Mouse (Mus musculus): ENCODE data around the gene Zfp462. TPM values are rescaled to one million over a fixed set of nuclear protein-coding genes. Genes with fewer than 3 reads are reported as not detected.

Zfp462 gene
- polyA plus RNA-seq, 1 experiment from 2014 or later: 4.7 TPM

DNA sequence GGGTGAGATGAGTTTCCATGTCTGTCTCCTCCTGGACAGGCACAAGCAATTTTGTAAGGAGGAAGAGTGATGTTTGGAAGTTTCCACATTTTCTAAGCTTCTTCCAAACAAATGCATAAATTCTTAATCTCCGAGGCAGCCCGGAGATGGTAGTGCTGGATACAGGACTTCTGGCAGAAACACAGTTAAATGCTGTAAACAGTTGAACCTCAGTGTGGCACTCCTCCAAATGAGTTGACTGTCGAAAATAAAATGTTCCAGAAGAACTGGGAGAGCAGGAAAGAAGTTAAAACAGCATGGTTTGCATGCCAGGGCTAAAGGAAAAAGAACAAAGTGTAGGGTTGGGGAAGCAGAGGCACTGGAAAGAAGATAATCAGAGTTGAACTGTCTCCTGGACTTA lies 9.6 kb downstream of the Zfp462 start:
- Histone ChIP-seq H3K9ac (no peak overlapping the region), H3K4me3 (replicated peaks) (no peak overlapping the region), H3K27ac (no peak overlapping the region), H3K36me3 (0 out of 2 replicates have a peak, but pooled peaks cover 11% of the 10 kb centered on the region), H3K27me3 (no peaks in the 10 kb centered on the region), H3K4me2 (no peak overlapping the region), H3K4me1 (peaks cover 12% of the 10 kb centered on the region), H3K9me3 (replicated peaks) (no peaks in the 10 kb centered on the region)
- ATAC-seq (replicated peaks; ENCODE audit: low FRiP score): no peak
- WGBS: 67% methylated on average over 3 of the region's 3 CpGs

DNA sequence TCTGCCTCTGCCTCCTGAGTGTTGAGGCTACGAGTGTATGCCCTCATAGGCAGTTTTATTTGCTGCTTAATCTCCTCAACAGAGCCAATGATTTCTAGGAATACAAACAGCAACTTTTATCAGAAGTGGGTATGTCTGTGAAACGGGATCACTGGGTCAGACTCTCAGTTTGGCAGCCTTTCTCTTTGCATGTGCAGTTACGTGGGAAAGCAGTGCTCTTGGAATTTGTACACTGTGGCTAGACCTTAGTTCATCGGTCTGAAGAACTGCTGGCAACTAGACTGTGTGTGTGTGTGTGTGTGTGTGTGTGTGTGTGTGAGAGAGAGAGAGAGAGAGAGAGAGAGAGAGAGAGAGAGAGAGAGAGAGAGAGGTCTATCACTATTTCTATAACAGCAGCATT lies 15.9 kb downstream of the Zfp462 start:
- Histone ChIP-seq H3K4me2 (no peak overlapping the region), H3K9me3 (replicated peaks) (no peaks in the 10 kb centered on the region), H3K27ac (no peak overlapping the region), H3K27me3 (no peaks in the 10 kb centered on the region), H3K4me1 (peaks cover 9% of the 10 kb centered on the region), H3K9ac (no peak overlapping the region), H3K36me3 (0 out of 2 replicates have a peak, but pooled peaks cover 8% of the 10 kb centered on the region), H3K4me3 (replicated peaks) (no peak overlapping the region)
- ATAC-seq (replicated peaks; ENCODE audit: low FRiP score): no peak
- 77% methylated on average over 4 of the region's 4 CpGs for WGBS

DNA sequence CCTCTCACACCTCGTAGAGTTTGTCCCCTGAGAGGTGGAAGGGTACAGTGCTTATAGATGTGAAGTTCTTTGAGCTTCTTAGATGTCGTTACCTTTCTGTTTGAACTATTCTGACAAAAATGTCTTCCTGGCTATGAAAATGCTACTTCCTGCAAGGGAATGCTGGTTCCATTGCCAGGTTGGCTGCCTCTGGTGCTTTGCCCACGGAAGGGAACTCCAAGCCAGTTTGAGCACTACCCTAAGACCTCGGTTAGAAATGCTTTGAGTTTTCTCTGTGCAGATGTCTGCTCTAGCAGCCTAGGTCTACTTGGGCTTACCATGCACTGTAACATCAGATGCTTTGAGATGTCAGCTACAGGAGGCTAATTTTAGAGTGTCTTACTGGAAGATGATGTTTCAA lies 17.3 kb downstream of the Zfp462 start:
- H3K9ac ChIP-seq: no peak overlapping the region
- peaks cover 23% of the 10 kb centered on the region for H3K4me1 ChIP-seq
- H3K27me3 ChIP-seq: no peaks in the 10 kb centered on the region
- 87% methylated on average over 4 of the region's 4 CpGs for WGBS
- H3K9me3 ChIP-seq (replicated peaks): no peaks in the 10 kb centered on the region
- no peak overlapping the region for H3K4me3 ChIP-seq (replicated peaks)
- H3K27ac ChIP-seq: no peak overlapping the region
- H3K36me3 ChIP-seq: 0 out of 2 replicates have a peak, but pooled peaks cover 4% of the 10 kb centered on the region
- H3K4me2 ChIP-seq: no peak overlapping the region
- ATAC-seq (replicated peaks; ENCODE audit: low FRiP score): no peak

DNA sequence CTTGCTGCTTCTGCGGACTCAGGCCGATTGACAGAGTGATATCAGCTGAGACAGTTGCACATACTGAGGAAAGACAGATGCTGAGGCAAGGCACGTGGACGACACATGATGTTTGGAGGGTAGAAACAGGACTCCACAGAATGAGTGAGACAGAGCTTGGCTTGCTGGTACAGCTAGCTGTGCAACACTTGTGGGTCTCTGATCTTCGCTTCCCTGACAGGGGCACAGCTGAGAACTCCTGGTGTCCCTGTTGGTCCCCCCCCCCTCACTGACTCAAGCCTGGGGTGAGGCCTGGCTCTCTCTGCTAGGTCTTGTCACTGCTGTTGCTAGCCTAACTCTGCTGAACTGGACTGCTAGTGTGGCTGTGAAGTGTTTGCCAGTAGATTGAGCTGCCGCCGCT lies 18.7 kb downstream of the Zfp462 start:
- peaks cover 32% of the 10 kb centered on the region for H3K4me1 ChIP-seq
- ATAC-seq (replicated peaks; ENCODE audit: low FRiP score): no peak
- H3K36me3 ChIP-seq: no peaks in the 10 kb centered on the region
- no peaks in the 10 kb centered on the region for H3K9me3 ChIP-seq (replicated peaks)
- H3K4me2 ChIP-seq: no peak overlapping the region
- H3K4me3 ChIP-seq (replicated peaks): no peak overlapping the region
- H3K27ac ChIP-seq: no peak overlapping the region
- H3K27me3 ChIP-seq: no peaks in the 10 kb centered on the region
- WGBS: 90% methylated on average over 7 of the region's 7 CpGs
- no peak overlapping the region for H3K9ac ChIP-seq

GRCm38 (mm10) chr4:54965169-54965695 lies 20.4 kb downstream of the Zfp462 start:
- ATAC-seq (replicated peaks; ENCODE audit: low FRiP score): no peak
- Histone ChIP-seq H3K36me3 (no peaks in the 10 kb centered on the region), H3K9me3 (replicated peaks) (no peaks in the 10 kb centered on the region), H3K27me3 (no peaks in the 10 kb centered on the region), H3K4me2 (no peak overlapping the region), H3K4me3 (replicated peaks) (no peak overlapping the region), H3K4me1 (peaks cover 43% of the 10 kb centered on the region), H3K9ac (no peak overlapping the region), H3K27ac (peak overlapping the region; percentile 78; the same call in 1 of the 2 replicates)
- WGBS: 77% methylated on average over 9 of the region's 9 CpGs

GRCm38 (mm10) chr4:54966161-54966806 lies 21.4 kb downstream of the Zfp462 start:
- H3K9me3 ChIP-seq (replicated peaks): no peaks in the 10 kb centered on the region
- no peak overlapping the region for H3K9ac ChIP-seq
- peak overlapping the region; percentile 45 for H3K4me2 ChIP-seq
- H3K4me3 ChIP-seq (replicated peaks): 0 out of 2 replicates have a peak overlapping the region, but pooled peaks have one; percentile 6
- H3K4me1 ChIP-seq: peaks cover 49% of the 10 kb centered on the region
- 31% methylated on average over 17 of the region's 17 CpGs for WGBS
- peak overlapping the region; percentile 78 for H3K27ac ChIP-seq
- H3K36me3 ChIP-seq: no peaks in the 10 kb centered on the region
- no peaks in the 10 kb centered on the region for H3K27me3 ChIP-seq
- ATAC-seq (replicated peaks; ENCODE audit: low FRiP score): peak; percentile 66

GRCm38 (mm10) chr4:54967166-54967565 lies 22.3 kb downstream of the Zfp462 start:
- no peaks in the 10 kb centered on the region for H3K36me3 ChIP-seq
- no peaks in the 10 kb centered on the region for H3K9me3 ChIP-seq (replicated peaks)
- 0 out of 2 replicates have a peak overlapping the region, but pooled peaks have one; percentile 32 for H3K27ac ChIP-seq
- H3K9ac ChIP-seq: no peak overlapping the region
- no peak for ATAC-seq (replicated peaks; ENCODE audit: low FRiP score)
- no peak overlapping the region for H3K4me3 ChIP-seq (replicated peaks)
- peaks cover 51% of the 10 kb centered on the region for H3K4me1 ChIP-seq
- 90% methylated on average over 4 of the region's 4 CpGs for WGBS
- no peak overlapping the region for H3K4me2 ChIP-seq
- H3K27me3 ChIP-seq: no peaks in the 10 kb centered on the region

DNA sequence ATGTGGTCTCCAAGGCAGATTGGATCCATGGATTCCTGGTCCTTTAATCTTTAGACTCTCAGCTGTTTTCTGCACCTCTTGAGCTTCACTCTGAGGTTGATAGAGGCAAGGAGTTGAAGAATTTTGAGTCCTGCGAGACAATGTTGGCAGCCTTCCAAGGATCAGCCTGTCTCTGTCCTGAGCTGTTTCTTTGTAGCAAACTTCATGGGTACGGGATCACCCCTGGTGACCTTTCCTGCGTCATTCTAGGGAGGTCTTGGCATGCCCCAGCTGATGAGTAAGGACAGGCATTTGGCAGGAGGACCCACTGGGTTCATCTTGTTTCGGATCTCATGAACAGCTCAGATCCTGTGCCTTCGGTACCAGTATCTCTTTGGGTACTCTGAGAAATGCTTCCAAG lies 22.9 kb downstream of the Zfp462 start:
- Histone ChIP-seq H3K4me2 (no peak overlapping the region), H3K9ac (no peak overlapping the region), H3K9me3 (replicated peaks) (no peaks in the 10 kb centered on the region), H3K4me1 (peaks cover 52% of the 10 kb centered on the region), H3K36me3 (no peaks in the 10 kb centered on the region), H3K27me3 (no peaks in the 10 kb centered on the region), H3K4me3 (replicated peaks) (no peak overlapping the region), H3K27ac (0 out of 2 replicates have a peak overlapping the region, but pooled peaks have one; percentile 32)
- 63% methylated on average over 5 of the region's 5 CpGs for WGBS
- no peak for ATAC-seq (replicated peaks; ENCODE audit: low FRiP score)

- no peak overlapping the region for H3K9ac ChIP-seq
- H3K36me3 ChIP-seq: no peaks in the 10 kb centered on the region
- no peak overlapping the region for H3K4me2 ChIP-seq
- ATAC-seq (replicated peaks; ENCODE audit: low FRiP score): 0 out of 2 replicates have a peak, but pooled peaks have one; percentile 9
- H3K27me3 ChIP-seq: no peaks in the 10 kb centered on the region
- 74% methylated on average over 12 of the region's 12 CpGs for WGBS
- H3K9me3 ChIP-seq (replicated peaks): no peaks in the 10 kb centered on the region
- H3K27ac ChIP-seq: peak overlapping the region; percentile 54
- H3K4me3 ChIP-seq (replicated peaks): no peak overlapping the region
- H3K4me1 ChIP-seq: peaks cover 57% of the 10 kb centered on the region
Measured at GRCm38 (mm10) chr4:54969671-54970295, 24.9 kb downstream of the Zfp462 start.

GRCm38 (mm10) chr4:54971386-54971785 lies 26.5 kb downstream of the Zfp462 start:
- Histone ChIP-seq H3K4me2 (no peak overlapping the region), H3K9ac (no peak overlapping the region), H3K27me3 (no peaks in the 10 kb centered on the region), H3K27ac (no peak overlapping the region), H3K9me3 (replicated peaks) (no peaks in the 10 kb centered on the region), H3K4me1 (peaks cover 42% of the 10 kb centered on the region), H3K36me3 (no peaks in the 10 kb centered on the region), H3K4me3 (replicated peaks) (no peak overlapping the region)
- 95% methylated on average over 3 of the region's 3 CpGs for WGBS
- ATAC-seq (replicated peaks; ENCODE audit: low FRiP score): no peak

GRCm38 (mm10) chr4:54972096-54972495 lies 27.2 kb downstream of the Zfp462 start:
- Histone ChIP-seq H3K4me2 (no peak overlapping the region), H3K4me3 (replicated peaks) (no peak overlapping the region), H3K9me3 (replicated peaks) (no peaks in the 10 kb centered on the region), H3K27me3 (no peaks in the 10 kb centered on the region), H3K36me3 (no peaks in the 10 kb centered on the region), H3K4me1 (peaks cover 35% of the 10 kb centered on the region), H3K27ac (no peak overlapping the region), H3K9ac (no peak overlapping the region)
- ATAC-seq (replicated peaks; ENCODE audit: low FRiP score): no peak
- 87% methylated on average over 4 of the region's 4 CpGs for WGBS

DNA sequence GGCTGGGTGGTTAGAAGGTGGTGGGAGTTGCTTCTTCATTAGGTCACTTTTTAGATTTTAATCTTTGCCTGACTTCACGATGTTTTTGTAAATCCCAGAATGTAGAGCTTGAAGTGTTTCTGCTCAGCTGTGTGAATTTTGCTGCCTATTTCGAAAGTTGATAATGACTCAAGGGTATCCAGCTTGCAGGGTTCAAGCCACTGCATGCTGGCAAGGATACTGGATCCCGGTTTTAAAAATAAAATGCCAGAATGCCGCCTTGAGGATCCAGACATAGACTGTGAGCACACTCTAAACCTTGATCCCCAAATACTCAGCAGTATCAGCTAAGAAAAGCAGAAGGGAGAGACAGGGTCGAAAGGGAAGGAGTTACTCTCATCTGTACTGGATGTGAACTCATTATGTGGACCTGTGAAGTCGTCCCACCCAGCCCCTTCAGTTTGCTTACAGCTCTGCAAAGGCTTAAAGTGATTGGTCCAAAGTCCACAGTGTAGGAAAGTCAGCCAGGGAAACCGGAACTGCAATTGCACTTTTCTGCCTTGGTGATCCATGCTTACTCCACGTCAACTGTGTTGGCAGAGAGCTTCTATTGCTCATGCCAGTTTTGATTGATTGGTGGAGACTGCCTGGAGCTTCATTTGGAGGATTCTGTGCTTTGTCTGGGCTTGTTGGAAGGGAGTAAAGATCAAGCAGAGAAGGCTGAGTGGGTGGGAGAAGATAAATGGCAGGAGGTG lies 28.1 kb downstream of the Zfp462 start:
- no peaks in the 10 kb centered on the region for H3K9me3 ChIP-seq (replicated peaks)
- no peak for ATAC-seq (replicated peaks; ENCODE audit: low FRiP score)
- H3K4me1 ChIP-seq: peaks cover 26% of the 10 kb centered on the region
- H3K27ac ChIP-seq: no peak overlapping the region
- H3K9ac ChIP-seq: no peak overlapping the region
- no peak overlapping the region for H3K4me3 ChIP-seq (replicated peaks)
- H3K4me2 ChIP-seq: no peak overlapping the region
- H3K27me3 ChIP-seq: no peaks in the 10 kb centered on the region
- H3K36me3 ChIP-seq: no peaks in the 10 kb centered on the region
- 62% methylated on average over 8 of the region's 8 CpGs for WGBS

Measured in kidney, embryonic 15.5 days (tissue).